Mouse (Mus musculus) heart, embryonic 13.5 days (tissue): ENCODE measurements around the gene Nrap. TPM values are rescaled to one million over a fixed set of nuclear protein-coding genes. Genes with fewer than 3 reads are reported as not detected.

Experiments
- ATAC-seq: fragments of 200-750 bp; cut with Nextera tagmentation; 2 replicates; pipeline ENCODE4 v1.8.0; 2017; ENCODE audit warnings: moderate TSS enrichment; ENCODE audit not compliant: insufficient number of reproducible peaks, low FRiP score, low TSS enrichment; ENCODE audit errors: extremely low read depth
- H3K27ac ChIP-seq: fragments of 300-500 bp; sonication (generic); replicated peaks from 2 replicates; pipeline ENCODE4 v1.5.1; 2015; ENCODE audit warnings: moderate library complexity, mild to moderate bottlenecking, inconsistent platforms
- H3K27me3 ChIP-seq: fragments of 300-500 bp; sonication (generic); replicated peaks from 2 replicates; pipeline ENCODE4 v1.6.1; 2015; ENCODE audit warnings: mild to moderate bottlenecking, inconsistent platforms
- H3K36me3 ChIP-seq: fragments of 300-500 bp; sonication (generic); 2 replicates; pipeline ENCODE4 v1.6.1; 2015; ENCODE audit warnings: mild to moderate bottlenecking, inconsistent platforms
- H3K4me1 ChIP-seq: fragments of 300-500 bp; sonication (generic); 2 replicates; pipeline ENCODE4 v1.6.1; 2015; ENCODE audit warnings: inconsistent platforms
- H3K4me2 ChIP-seq: fragments of 300-500 bp; sonication (generic); 2 replicates; pipeline ENCODE4 v1.6.1; 2015; ENCODE audit warnings: inconsistent platforms, mild to moderate bottlenecking, moderate library complexity
- H3K4me3 ChIP-seq: fragments of 300-500 bp; sonication (generic); 2 replicates; pipeline ENCODE4 v1.5.1; 2015; ENCODE audit warnings: moderate library complexity, mild to moderate bottlenecking, inconsistent platforms
- H3K9ac ChIP-seq: fragments of 300-500 bp; sonication (generic); 2 replicates; pipeline ENCODE4 v1.6.1; 2015; ENCODE audit warnings: inconsistent platforms, mild to moderate bottlenecking, moderate library complexity
- H3K9me3 ChIP-seq: fragments of 300-500 bp; sonication (generic); 2 replicates; pipeline ENCODE4 v1.6.1; 2016; ENCODE audit warnings: inconsistent platforms
- WGBS: fragments of 180-500 bp; shearing (Covaris S2); methylation state at CpG from one replicate; pipeline ENCODE4 v1.1.7; 2015; ENCODE audit warnings: mixed read lengths; 5-methylcytosine and 5-hydroxymethylcytosine counted together
- polyA plus RNA-seq: library from polyadenylated mRNA; unstranded; fragments of >200 nt; fragmentation: Nextera tagmentation; extraction: Ambion mirVana; gene quantifications from 2 replicates; pipeline ENCODE4 v1.2.1, GENCODE M21; 2015

Nrap gene
- polyA plus RNA-seq, 1 experiment from 2014 or later: 27.3 TPM

GRCm38 (mm10) chr19:56336321-56336720, 53.5 kb downstream of the Nrap start:
- H3K4me3 ChIP-seq: no peak overlapping the region
- no peaks in the 10 kb centered on the region for H3K27me3 ChIP-seq
- H3K36me3 ChIP-seq: peaks cover 89% of the 10 kb centered on the region
- no peak overlapping the region for H3K9ac ChIP-seq
- no peaks in the 10 kb centered on the region for H3K9me3 ChIP-seq
- H3K4me2 ChIP-seq: no peak overlapping the region
- ATAC-seq: no peak
- WGBS: 89% methylated on average over 17 of the region's 17 CpGs
- no peak overlapping the region for H3K27ac ChIP-seq
- no peaks in the 10 kb centered on the region for H3K4me1 ChIP-seq

- ATAC-seq: no peak
- Histone ChIP-seq H3K27me3 (0 out of 2 replicates have a peak, but pooled peaks cover 3% of the 10 kb centered on the region), H3K4me2 (peak overlapping the region; percentile 27; the same call in 1 of the 2 replicates), H3K9me3 (no peaks in the 10 kb centered on the region), H3K4me3 (no peak overlapping the region), H3K4me1 (peaks cover 26% of the 10 kb centered on the region), H3K27ac (peak overlapping the region; percentile 54), H3K9ac (peak overlapping the region; percentile 40; the same call in 1 of the 2 replicates), H3K36me3 (peaks cover 66% of the 10 kb centered on the region)
- WGBS: 51% methylated on average over 21 of the region's 21 CpGs
These were observed 63.5 kb downstream of the Nrap start for GRCm38 (mm10) chr19:56326243-56326855.

DNA sequence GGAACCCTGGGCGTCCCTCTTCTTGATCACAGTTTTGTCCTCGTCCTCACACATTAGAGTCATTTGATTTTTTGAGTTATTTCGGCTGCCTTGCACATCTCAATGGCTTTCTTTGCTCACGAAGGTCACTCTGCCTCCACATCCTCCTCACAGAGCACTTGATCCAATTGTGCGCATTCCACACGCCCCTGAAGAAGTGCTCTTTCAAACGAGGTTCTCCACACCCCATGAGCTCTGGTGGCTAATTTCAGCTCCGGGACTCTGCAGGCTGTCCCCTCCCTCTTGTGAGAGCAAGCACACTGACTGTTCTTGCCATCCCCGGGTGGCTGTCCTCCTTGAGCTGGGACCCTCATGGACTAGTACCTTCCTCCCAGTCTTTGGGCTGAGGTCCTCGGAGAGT, 64.2 kb downstream of the Nrap start:
- ATAC-seq: no peak

GRCm38 (mm10) chr19:56321303-56321920, 68.4 kb downstream of the Nrap start:
- Histone ChIP-seq H3K36me3 (peaks cover 47% of the 10 kb centered on the region), H3K9me3 (no peaks in the 10 kb centered on the region), H3K27me3 (peaks cover 7% of the 10 kb centered on the region; the same call in 1 of the 2 replicates), H3K4me1 (peaks cover 26% of the 10 kb centered on the region), H3K9ac (no peak overlapping the region), H3K4me2 (no peak overlapping the region), H3K4me3 (no peak overlapping the region), H3K27ac (no peak overlapping the region)
- ATAC-seq: no peak
- 72% methylated on average over 12 of the region's 12 CpGs for WGBS

More for the DNA sequence above, 64.2 kb downstream of the Nrap start:
- no peak overlapping the region for H3K9ac ChIP-seq
- WGBS: 56% methylated on average over 10 of the region's 10 CpGs
- H3K4me3 ChIP-seq: no peak overlapping the region
- peak overlapping the region; percentile 54; the same call in 1 of the 2 replicates for H3K27ac ChIP-seq
- no peaks in the 10 kb centered on the region for H3K9me3 ChIP-seq
- H3K4me1 ChIP-seq: peaks cover 26% of the 10 kb centered on the region
- H3K4me2 ChIP-seq: peak overlapping the region; percentile 27; the same call in 1 of the 2 replicates
- H3K36me3 ChIP-seq: peaks cover 68% of the 10 kb centered on the region
- peaks cover 5% of the 10 kb centered on the region; the same call in 1 of the 2 replicates for H3K27me3 ChIP-seq

DNA sequence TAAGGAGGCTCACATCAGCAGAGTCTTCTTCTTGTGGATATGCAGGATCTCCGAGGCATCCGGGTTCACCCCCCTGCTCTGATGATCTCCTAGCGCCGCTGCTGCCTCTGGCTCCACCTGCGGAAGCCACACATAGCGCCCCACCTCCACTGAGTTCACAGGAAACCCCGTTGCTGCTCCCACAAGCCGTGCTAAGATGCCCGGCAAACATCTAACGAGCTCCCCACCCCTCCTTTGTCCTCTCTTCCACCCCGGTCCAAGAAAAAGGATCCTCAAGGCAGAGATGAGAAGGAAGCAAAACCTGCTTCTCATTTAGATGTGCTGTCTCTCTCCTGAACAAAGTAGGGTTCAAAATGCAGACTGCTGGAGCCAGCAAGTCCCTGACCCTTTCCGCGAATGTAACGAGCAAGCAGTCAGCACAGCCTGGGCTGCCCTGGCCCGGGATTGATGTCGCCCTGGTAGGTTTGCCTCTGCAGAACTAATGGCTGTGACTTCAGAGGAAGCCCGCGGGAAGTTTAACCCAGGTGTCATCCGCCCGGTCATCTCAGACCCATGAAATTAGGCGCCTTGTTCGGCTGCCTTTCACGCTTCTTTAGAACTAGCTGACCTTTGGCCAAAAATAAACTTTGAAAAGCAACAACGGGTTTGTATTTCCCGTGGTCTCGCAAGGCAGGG, 69.5 kb downstream of the Nrap start:
- Histone ChIP-seq H3K9me3 (no peaks in the 10 kb centered on the region), H3K27ac (no peak overlapping the region), H3K4me3 (no peak overlapping the region; the same call in 1 of the 2 replicates), H3K36me3 (peaks cover 46% of the 10 kb centered on the region), H3K4me2 (peak overlapping the region; percentile 25), H3K27me3 (peaks cover 7% of the 10 kb centered on the region; the same call in 1 of the 2 replicates), H3K4me1 (peaks cover 19% of the 10 kb centered on the region), H3K9ac (no peak overlapping the region)
- no peak for ATAC-seq
- 42% methylated on average over 26 of the region's 26 CpGs for WGBS

- no peak for ATAC-seq
- peaks cover 7% of the 10 kb centered on the region; the same call in 1 of the 2 replicates for H3K27me3 ChIP-seq
- no peak overlapping the region for H3K9ac ChIP-seq
- H3K4me3 ChIP-seq: no peak overlapping the region
- H3K4me2 ChIP-seq: peak overlapping the region; percentile 25; the same call in 1 of the 2 replicates
- H3K9me3 ChIP-seq: no peaks in the 10 kb centered on the region
- peaks cover 42% of the 10 kb centered on the region for H3K36me3 ChIP-seq
- WGBS: 73% methylated on average over 6 of the region's 6 CpGs
- H3K4me1 ChIP-seq: peaks cover 12% of the 10 kb centered on the region
- H3K27ac ChIP-seq: no peak overlapping the region
These were observed 70.2 kb downstream of the Nrap start for GRCm38 (mm10) chr19:56319629-56320028.

DNA sequence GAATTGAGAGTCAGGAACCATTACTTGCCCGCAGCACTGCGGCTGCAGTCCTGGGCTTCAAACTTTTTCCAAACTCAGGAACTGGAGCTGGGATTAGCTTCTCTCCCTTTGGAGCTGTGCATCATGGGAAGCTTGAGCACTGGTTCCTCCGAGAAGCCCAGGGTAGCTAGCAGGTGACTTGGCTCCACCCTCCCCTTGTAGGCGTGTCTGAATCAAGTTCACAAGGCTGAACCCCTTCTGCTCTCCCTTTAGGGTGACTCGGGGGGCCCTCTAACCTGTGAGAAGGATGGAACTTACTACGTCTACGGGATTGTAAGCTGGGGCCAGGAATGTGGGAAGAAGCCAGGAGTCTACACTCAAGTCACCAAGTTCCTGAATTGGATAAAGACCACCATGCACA, 70.6 kb downstream of the Nrap start:
- Histone ChIP-seq H3K4me2 (no peak overlapping the region), H3K4me3 (no peak overlapping the region), H3K4me1 (peaks cover 11% of the 10 kb centered on the region), H3K27ac (no peak overlapping the region), H3K9me3 (no peaks in the 10 kb centered on the region), H3K9ac (no peak overlapping the region), H3K27me3 (peaks cover 7% of the 10 kb centered on the region; the same call in 1 of the 2 replicates), H3K36me3 (peaks cover 42% of the 10 kb centered on the region)
- WGBS: 77% methylated on average over 7 of the region's 7 CpGs
- ATAC-seq: no peak

- Histone ChIP-seq H3K27me3 (peaks cover 4% of the 10 kb centered on the region; the same call in 1 of the 2 replicates), H3K4me2 (no peak overlapping the region), H3K9me3 (no peaks in the 10 kb centered on the region), H3K4me3 (no peak overlapping the region), H3K4me1 (peaks cover 11% of the 10 kb centered on the region), H3K9ac (no peak overlapping the region), H3K36me3 (peaks cover 20% of the 10 kb centered on the region), H3K27ac (0 out of 2 replicates have a peak overlapping the region, but pooled peaks have one; percentile 10)
- no peak for ATAC-seq
- WGBS: 43% methylated on average over 3 of the region's 3 CpGs
These were observed 73.3 kb downstream of the Nrap start for GRCm38 (mm10) chr19:56316531-56316930.

GRCm38 (mm10) chr19:56300835-56301234, 89.0 kb downstream of the Nrap start:
- Histone ChIP-seq H3K4me1 (no peaks in the 10 kb centered on the region), H3K36me3 (no peaks in the 10 kb centered on the region), H3K4me2 (no peak overlapping the region), H3K4me3 (no peak overlapping the region), H3K27me3 (peaks cover 9% of the 10 kb centered on the region), H3K9ac (no peak overlapping the region), H3K9me3 (no peaks in the 10 kb centered on the region), H3K27ac (no peak overlapping the region)
- no peak for ATAC-seq
- 58% methylated on average over 11 of the region's 11 CpGs for WGBS

DNA sequence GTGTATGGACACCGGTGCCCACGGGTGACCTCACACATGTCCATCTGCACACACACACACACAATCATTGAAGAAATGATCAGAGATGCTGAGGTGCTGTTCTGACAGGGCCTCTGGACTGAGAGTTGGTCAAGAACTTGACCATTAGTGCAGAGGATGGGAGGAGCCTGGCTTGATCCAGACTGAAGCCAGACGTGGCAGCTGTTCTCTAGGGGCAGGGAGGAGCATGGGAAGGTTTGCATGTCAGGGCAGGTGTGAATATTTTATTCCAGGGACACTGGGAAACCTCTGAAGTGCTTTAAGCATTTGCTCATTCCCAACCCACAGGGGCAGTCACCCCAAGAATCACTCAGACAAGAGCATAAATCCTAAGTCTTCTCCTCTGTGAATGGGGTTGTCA, 92.6 kb downstream of the Nrap start:
- H3K9ac ChIP-seq: no peak overlapping the region
- peaks cover 6% of the 10 kb centered on the region for H3K4me1 ChIP-seq
- no peak overlapping the region for H3K4me3 ChIP-seq
- no peaks in the 10 kb centered on the region for H3K9me3 ChIP-seq
- ATAC-seq: no peak
- H3K4me2 ChIP-seq: no peak overlapping the region
- peaks cover 10% of the 10 kb centered on the region for H3K27me3 ChIP-seq
- 56% methylated on average over 3 of the region's 3 CpGs for WGBS
- H3K27ac ChIP-seq: no peak overlapping the region
- H3K36me3 ChIP-seq: no peaks in the 10 kb centered on the region

DNA sequence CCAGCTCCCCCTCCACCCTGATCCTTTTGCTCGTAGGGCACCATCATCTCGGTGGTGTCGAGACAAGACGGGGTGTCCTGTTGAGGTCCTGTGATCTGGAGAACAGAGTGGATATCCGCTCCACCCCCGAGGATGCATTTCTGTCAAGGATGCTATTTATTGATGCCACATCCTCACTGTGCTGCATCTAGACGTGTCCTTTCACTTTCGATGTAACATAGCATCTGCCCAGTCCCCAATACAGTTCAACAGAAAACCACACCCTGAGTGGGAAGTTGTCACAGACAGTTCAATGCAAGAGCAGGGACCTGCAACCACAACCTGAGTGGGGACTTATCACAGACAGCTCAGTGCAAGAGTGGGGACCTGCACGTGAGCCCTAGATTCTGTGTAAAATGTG, 93.2 kb downstream of the Nrap start:
- WGBS: 74% methylated on average over 9 of the region's 9 CpGs
- Histone ChIP-seq H3K4me1 (peaks cover 11% of the 10 kb centered on the region), H3K4me3 (no peak overlapping the region), H3K36me3 (no peaks in the 10 kb centered on the region), H3K4me2 (no peak overlapping the region), H3K27me3 (peaks cover 10% of the 10 kb centered on the region), H3K27ac (no peak overlapping the region), H3K9ac (no peak overlapping the region), H3K9me3 (no peaks in the 10 kb centered on the region)
- no peak for ATAC-seq
